Mouse (Mus musculus) small intestine, adult 2 months (tissue): ENCODE measurements around the gene Mpl. TPM values are rescaled to one million over a fixed set of nuclear protein-coding genes. Genes with fewer than 3 reads are reported as not detected.
A peak's percentile ranks its signal among the peaks of the same experiment; 100 is the strongest.

Experiments used
- H3K27ac ChIP-seq: fragments of 200-500 bp; 2 replicates; pipeline ENCODE4 v1.5.1; 2012; ENCODE audit warnings: low read depth, low read length, control low read depth, inconsistent platforms; ENCODE audit not compliant: insufficient read depth
- H3K27me3 ChIP-seq: fragments of 200-500 bp; 2 replicates; pipeline ENCODE4 v1.6.1; 2012; ENCODE audit warnings: mild to moderate bottlenecking, moderate library complexity, low read length, inconsistent platforms; ENCODE audit not compliant: control insufficient read depth, insufficient read depth
- H3K36me3 ChIP-seq: fragments of 200-500 bp; 2 replicates; pipeline ENCODE4 v1.6.1; 2012; ENCODE audit warnings: mild to moderate bottlenecking, low read length, control low read depth, inconsistent platforms; ENCODE audit not compliant: control insufficient read depth, insufficient read depth
- H3K4me1 ChIP-seq: fragments of 200-500 bp; 2 replicates; pipeline ENCODE4 v1.6.1; 2012; ENCODE audit warnings: low read length, inconsistent platforms, mixed read lengths; ENCODE audit not compliant: control insufficient read depth, insufficient read depth, insufficient read length
- H3K4me3 ChIP-seq: fragments of 200-500 bp; 2 replicates; pipeline ENCODE4 v1.5.1; 2012; ENCODE audit warnings: low read depth, mild to moderate bottlenecking, control low read depth, inconsistent platforms, low read length, moderate library complexity
- CTCF ChIP-seq: fragments of 200-500 bp; IDR thresholded peaks from 2 replicates; pipeline ENCODE4 v1.5.1; 2012; ENCODE audit warnings: low read depth, mild to moderate bottlenecking, control low read depth, inconsistent platforms, low read length, moderate library complexity, mixed read lengths; ENCODE audit not compliant: insufficient replicate concordance, insufficient read length; ENCODE audit errors: extremely low read depth
- POLR2A ChIP-seq: fragments of 200-500 bp; IDR thresholded peaks from 2 replicates; pipeline ENCODE4 v1.6.1; 2012; ENCODE audit warnings: low read depth, mild to moderate bottlenecking, control low read depth, inconsistent platforms, low read length, moderate library complexity
- WGBS: fragments of 180-500 bp; shearing (Covaris S2); methylation state at CpG from one replicate; pipeline ENCODE4 v1.1.7; 2018; 5-methylcytosine and 5-hydroxymethylcytosine counted together
- polyA plus RNA-seq: library from polyadenylated mRNA; depleted of rRNA; stranded (reverse); fragments of >200 nt; gene quantifications from 2 replicates; pipeline ENCODE4 v1.2.3, GENCODE M21; 2012

Gene Mpl
- polyA plus RNA-seq, 1 experiment = 0.08 TPM

GRCm38 (mm10) chr4:118472687-118473086 lies 15.4 kb upstream of the Mpl start:
- Histone ChIP-seq H3K4me1 (peaks cover 10% of the 10 kb centered on the region), H3K36me3 (no peaks in the 10 kb centered on the region), H3K27ac (no peak overlapping the region), H3K27me3 (no peaks in the 10 kb centered on the region), H3K4me3 (no peak overlapping the region)
- 49% methylated on average over 11 of the region's 11 CpGs for WGBS
- TF ChIP-seq POLR2A (no peak), CTCF (no peak)

- Histone ChIP-seq H3K27ac (no peak overlapping the region), H3K4me3 (no peak overlapping the region), H3K4me1 (peaks cover 10% of the 10 kb centered on the region), H3K36me3 (no peaks in the 10 kb centered on the region), H3K27me3 (no peaks in the 10 kb centered on the region)
- whole genome bisulfite sequencing = 81% methylated on average over 6 of the region's 6 CpGs
- TF ChIP-seq CTCF (no peak), POLR2A (no peak)
Observed at GRCm38 (mm10) chr4:118471281-118471680, 14.0 kb upstream of the Mpl start.

GRCm38 (mm10) chr4:118465697-118466163 lies 8.4 kb upstream of the Mpl start:
- 45% methylated on average over 11 of the region's 11 CpGs for WGBS
- no peak overlapping the region for H3K4me3 ChIP-seq
- H3K27me3 ChIP-seq = no peaks in the 10 kb centered on the region
- no peak overlapping the region for H3K27ac ChIP-seq
- TF ChIP-seq POLR2A (no peak), CTCF (no peak)
- no peaks in the 10 kb centered on the region for H3K4me1 ChIP-seq
- no peaks in the 10 kb centered on the region for H3K36me3 ChIP-seq

- Histone ChIP-seq H3K27me3 (no peaks in the 10 kb centered on the region), H3K27ac (no peak overlapping the region), H3K4me1 (no peaks in the 10 kb centered on the region), H3K36me3 (no peaks in the 10 kb centered on the region), H3K4me3 (no peak overlapping the region)
- TF ChIP-seq CTCF = no peak
- TF ChIP-seq POLR2A = no peak
- 91% methylated on average over 3 of the region's 3 CpGs for WGBS
Observed at GRCm38 (mm10) chr4:118464956-118465355, 7.6 kb upstream of the Mpl start.

- TF ChIP-seq POLR2A (no peak), CTCF (no peak)
- WGBS = 30% methylated on average over 24 of the region's 24 CpGs
- Histone ChIP-seq H3K27me3 (no peaks in the 10 kb centered on the region), H3K4me3 (peak overlapping the region; percentile 60), H3K27ac (peak overlapping the region; percentile 82), H3K36me3 (no peaks in the 10 kb centered on the region), H3K4me1 (peaks cover 16% of the 10 kb centered on the region)
Observed at GRCm38 (mm10) chr4:118446415-118447153, 10.7 kb downstream of the Mpl start.

GRCm38 (mm10) chr4:118445781-118446414 lies 11.4 kb downstream of the Mpl start:
- peak; percentile 14; the same call in 1 of the 2 replicates for TF ChIP-seq POLR2A
- peak; percentile 41; the same call in 1 of the 2 replicates for TF ChIP-seq CTCF
- peak overlapping the region; percentile 82 for H3K27ac ChIP-seq
- peak overlapping the region; percentile 60 for H3K4me3 ChIP-seq
- H3K4me1 ChIP-seq = peaks cover 16% of the 10 kb centered on the region
- H3K36me3 ChIP-seq = no peaks in the 10 kb centered on the region
- 32% methylated on average over 18 of the region's 18 CpGs for WGBS
- H3K27me3 ChIP-seq = no peaks in the 10 kb centered on the region

GRCm38 (mm10) chr4:118445088-118445487 lies 12.2 kb downstream of the Mpl start:
- 0 out of 2 replicates have a peak overlapping the region, but pooled peaks have one; percentile 18 for H3K27ac ChIP-seq
- H3K4me3 ChIP-seq = no peak overlapping the region
- H3K36me3 ChIP-seq = no peaks in the 10 kb centered on the region
- H3K27me3 ChIP-seq = no peaks in the 10 kb centered on the region
- H3K4me1 ChIP-seq = peaks cover 16% of the 10 kb centered on the region
- 83% methylated on average over 10 of the region's 10 CpGs for WGBS
- TF ChIP-seq POLR2A (no peak), CTCF (no peak)
